Mouse (Mus musculus): ENCODE results near the gene Zfp541.

GRCm38 (mm10) chr7:16132926-16133325 is 71.3 kb downstream of the Zfp541 start:
- no peak for TF ChIP-seq POLR2A (IDR thresholded peaks at IDR 0.05; ENCODE audit: low read depth, low read length)
- no peak for TF ChIP-seq CTCF (IDR thresholded peaks at IDR 0.05; ENCODE audit: extremely low read depth, insufficient read length, insufficient replicate concordance, low read depth, low read length)

Measured in small intestine, adult 2 months (tissue).